Mouse (Mus musculus): ENCODE results near the gene Cerkl.

Cerkl gene

DNA sequence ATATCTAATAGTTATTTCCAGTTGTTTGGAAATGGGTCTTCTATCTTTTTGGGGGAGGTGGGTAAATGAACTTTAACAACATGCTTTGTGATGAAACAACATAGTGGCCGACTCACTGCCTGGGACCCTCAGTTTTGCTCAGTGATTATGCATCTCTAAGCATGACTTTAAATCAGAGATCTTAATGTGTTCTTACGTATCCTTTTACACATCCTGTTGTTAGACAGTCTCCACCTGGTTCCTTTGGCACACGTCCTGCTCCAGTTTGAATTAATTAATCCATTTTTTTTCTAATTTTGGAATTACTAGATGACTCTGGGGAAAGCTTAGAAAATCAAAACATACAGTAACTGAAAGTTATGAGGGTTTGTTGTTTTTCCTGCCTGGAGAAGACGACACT is 144.1 kb downstream of the Cerkl start:
- DNase-seq (ENCODE audit: low read depth): no peak

DNA sequence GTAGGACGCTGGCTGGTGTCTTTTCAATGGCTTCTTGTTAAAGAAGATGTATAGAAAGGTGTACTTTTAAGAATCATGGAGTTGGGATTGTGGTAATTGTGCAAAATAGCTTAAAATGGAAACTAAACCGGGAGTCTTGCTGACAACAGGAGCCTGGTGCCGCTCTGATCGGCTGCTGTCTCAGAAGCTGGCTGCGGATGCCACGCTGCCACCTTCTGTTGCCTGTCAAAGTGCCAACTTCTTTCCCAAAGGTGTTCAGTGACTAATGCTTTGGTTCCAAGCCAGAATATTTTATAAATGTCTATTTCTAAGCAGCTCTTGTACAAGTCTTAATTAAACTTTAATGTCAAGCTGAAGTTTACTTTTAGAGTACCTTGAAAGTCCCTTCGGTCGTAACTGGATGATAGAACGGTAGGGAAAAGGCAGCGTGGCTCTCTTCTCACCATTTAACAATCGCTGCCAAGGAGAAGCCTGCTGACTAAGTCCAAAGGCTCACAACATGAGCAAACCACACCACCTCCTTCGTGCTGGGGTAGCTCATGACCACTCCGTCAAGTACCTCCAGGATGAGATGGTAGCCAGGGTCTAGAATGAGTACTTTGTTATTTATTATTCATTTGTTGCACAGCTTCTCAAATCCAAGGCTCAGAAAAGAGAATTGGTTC is 147.0 kb downstream of the Cerkl start:
- DNase-seq (ENCODE audit: low read depth): no peak

DNA sequence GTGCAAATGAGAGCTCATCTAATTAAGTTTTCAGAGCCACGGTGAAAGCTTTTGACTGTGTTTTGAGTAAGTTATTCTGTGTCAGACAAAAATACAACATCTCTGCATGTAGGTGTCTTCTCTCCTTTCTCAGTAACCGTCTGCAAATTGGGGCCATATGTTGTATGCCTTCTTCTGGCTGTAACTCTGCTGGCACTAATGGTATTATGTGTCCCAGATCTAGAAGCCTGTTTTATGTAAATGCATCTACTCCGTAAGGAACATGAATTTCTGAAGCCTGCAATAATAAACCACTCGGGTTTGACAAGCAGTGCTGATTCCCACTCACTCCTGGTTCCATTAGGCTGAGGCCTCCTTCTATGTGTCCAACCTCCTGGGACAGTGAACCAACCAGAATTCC is 149.0 kb downstream of the Cerkl start:
- no peak for DNase-seq (ENCODE audit: low read depth)

DNA sequence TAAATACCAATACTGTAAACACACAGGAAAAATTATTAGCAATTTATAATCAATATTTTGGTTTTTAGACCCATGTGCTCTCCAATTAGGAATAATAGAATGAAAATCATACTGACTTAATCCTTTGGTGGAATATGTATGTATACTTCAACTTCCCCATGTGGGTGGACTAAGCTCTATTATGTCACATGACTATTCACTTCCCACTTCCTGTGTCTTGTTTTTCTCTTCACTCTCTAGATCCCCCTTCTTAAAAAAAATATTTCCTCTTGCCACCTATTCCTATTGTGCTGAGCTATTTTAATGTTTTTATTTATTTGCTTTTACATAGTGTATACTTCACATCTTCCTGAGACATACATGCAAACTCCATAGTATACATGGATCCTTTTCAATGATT is 154.2 kb downstream of the Cerkl start:
- DNase-seq (ENCODE audit: low read depth): no peak

DNA sequence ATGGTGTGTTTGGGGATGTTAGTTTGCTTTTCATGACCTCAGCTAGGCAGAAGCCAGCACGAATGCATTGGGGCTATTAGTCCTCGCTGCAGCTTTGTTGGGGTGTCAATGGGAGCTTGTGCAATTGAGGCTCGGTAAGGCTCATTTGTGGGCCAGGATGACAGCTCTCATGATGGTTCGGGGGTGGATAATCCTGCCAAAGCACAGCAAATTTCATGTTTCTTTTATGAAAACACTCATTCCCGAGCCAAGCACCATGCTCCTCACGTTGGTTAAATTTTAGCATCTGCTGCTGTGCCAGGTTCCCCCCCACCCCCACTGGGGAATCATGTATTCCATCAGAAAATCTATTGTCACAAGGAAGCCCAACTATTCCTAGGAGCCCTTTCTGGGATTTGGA is 164.2 kb downstream of the Cerkl start:
- no peak for DNase-seq (ENCODE audit: low read depth)

DNA sequence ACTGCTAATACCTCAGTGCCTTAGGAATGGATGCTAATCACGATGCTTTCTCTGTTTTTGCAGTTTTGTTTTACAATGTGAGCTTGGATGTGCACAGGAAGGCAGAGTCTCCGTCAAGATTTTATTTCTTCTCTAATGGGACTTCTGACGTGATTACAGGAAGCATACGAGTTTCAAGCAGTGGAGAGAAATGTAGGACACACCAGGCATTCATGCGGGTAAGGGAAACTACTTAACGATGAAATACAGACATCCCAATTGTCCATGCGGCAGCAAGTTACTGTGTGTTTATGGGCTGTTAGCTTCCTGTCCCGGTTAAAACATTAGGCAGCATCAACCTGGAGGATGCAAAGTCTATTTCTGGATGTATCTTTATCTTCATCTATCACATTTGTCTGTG is 164.7 kb downstream of the Cerkl start:
- DNase-seq (ENCODE audit: low read depth): no peak

DNA sequence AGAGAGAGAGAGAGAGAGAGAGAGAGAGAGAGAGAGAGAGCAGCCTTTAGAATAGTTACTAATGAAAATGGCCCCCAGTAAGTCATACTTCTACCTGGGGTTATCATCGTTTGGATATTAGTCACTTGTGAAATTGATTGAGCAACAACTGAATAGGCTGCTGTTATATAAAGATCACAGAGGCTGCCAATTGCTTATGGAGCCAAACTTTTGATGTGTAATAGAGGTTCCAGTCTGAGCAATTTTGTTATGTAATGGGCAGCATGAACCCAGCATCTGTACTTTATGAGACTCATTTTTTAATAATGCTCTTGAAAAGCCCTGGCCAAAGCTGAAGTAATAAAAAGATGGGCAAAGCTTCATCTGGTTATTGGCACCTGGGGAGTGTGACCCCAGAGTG is 166.4 kb downstream of the Cerkl start:
- DNase-seq (ENCODE audit: low read depth): no peak

DNA sequence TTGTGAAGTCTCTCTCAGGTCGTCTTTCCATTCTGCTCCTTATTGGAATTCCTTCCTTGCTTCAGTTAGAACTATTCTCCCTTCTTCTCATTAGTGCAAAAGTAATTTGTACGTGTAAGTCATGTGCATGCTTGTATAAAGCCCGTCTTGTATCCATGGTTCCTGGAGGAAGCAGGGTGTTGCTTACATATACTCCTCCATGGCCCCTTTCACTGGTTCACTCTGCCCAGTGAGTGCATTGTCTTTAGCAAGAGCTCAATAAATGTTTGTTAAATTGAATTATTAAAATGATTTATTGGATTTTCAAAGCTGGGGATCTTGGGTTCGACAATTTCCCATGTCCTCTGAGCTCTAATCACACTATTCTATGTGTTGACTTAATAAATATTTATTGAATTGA is 172.4 kb downstream of the Cerkl start:
- no peak for DNase-seq (ENCODE audit: low read depth)
